Mouse (Mus musculus): Measurements from ENCODE around the gene Cdc42bpa. TPM values are rescaled to one million over a fixed set of nuclear protein-coding genes. Genes with fewer than 3 reads are reported as not detected.

The Cdc42bpa gene
- polyA plus RNA-seq, 1 experiment from 2014 or later: 20.3 TPM

DNA sequence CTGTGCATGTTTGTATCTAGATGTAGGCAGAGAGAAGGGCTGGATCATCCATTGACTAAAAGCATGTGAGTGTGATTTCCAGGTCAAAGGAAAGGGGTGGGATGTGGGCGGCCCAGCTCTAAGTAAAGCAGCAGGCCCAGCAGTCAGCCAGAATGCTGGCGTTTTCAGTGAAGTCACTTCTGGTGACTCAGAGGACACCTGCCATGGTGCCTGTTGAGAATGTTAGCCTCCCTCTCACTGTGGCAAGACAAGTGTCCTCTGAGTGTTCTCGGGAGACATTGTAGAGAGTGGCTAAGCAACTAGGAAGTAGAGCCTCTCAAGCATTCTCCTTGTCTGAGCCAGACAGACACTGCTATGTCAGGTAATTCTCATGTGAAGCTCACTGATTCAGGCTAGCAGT is 144.3 kb downstream of the Cdc42bpa start:
- no peak overlapping the region for H3K4me3 ChIP-seq
- no peaks in the 10 kb centered on the region; the same call in 1 of the 2 replicates for H3K36me3 ChIP-seq
- 67% methylated on average over 3 of the region's 3 CpGs for WGBS
- no peak overlapping the region for H3K27ac ChIP-seq (replicated peaks)
- no peaks in the 10 kb centered on the region for H3K27me3 ChIP-seq
- no peak for ATAC-seq (ENCODE audit: low read depth)
- no peaks in the 10 kb centered on the region for H3K9me3 ChIP-seq
- no peak overlapping the region for H3K4me2 ChIP-seq
- H3K9ac ChIP-seq: no peak overlapping the region
- peaks cover 6% of the 10 kb centered on the region; the same call in 1 of the 2 replicates for H3K4me1 ChIP-seq (replicated peaks)

DNA sequence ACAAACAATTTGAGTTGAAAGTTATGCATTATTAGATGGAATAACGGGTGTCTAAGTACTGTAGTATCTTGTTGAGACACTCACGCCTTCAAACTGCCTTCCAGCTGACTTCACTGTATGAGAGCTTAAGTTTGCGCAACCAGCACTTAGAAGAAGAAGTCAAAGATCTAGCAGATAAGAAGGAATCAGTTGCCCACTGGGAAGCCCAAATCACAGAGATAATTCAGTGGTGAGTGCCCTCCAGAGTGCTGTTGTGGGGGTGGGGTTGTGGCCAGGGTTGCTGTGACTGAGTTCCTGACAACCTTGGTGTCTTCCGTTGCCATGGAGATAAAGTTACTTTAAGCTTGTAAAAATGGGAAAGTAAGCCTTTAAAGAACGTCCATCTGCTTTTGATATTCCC is 148.8 kb downstream of the Cdc42bpa start:
- no peaks in the 10 kb centered on the region; the same call in 1 of the 2 replicates for H3K4me1 ChIP-seq (replicated peaks)

DNA sequence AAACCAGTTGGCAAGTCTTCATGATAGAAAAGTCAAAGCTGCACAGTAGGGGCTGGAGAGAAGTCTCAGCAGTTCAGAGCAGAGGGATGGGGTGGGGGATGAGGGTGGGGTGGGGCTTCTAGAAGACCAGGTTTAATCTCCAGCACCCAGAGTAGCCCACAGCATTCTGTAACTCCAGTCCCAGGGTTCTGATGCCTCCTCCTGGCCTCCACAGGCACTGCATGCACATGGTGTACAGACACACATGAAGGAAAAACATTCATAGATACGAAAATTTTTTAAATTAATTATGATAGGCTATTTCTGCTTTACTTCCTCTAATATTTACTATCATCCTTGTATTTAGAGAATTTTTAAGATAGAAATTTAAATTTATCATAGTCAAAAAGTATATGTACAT is 156.3 kb downstream of the Cdc42bpa start:
- Histone ChIP-seq H3K27ac (replicated peaks) (no peak overlapping the region), H3K27me3 (no peaks in the 10 kb centered on the region), H3K4me3 (no peak overlapping the region), H3K9me3 (no peaks in the 10 kb centered on the region), H3K4me2 (no peak overlapping the region), H3K36me3 (peaks cover 16% of the 10 kb centered on the region), H3K9ac (no peak overlapping the region), H3K4me1 (replicated peaks) (peaks cover 3% of the 10 kb centered on the region; the same call in 1 of the 2 replicates)
- 83% methylated on average over 1 of the region's 1 CpGs for WGBS
- ATAC-seq (ENCODE audit: low read depth): no peak

More for the DNA sequence above, 148.8 kb downstream of the Cdc42bpa start:
- no peak overlapping the region for H3K4me3 ChIP-seq
- no peak overlapping the region for H3K27ac ChIP-seq (replicated peaks)
- H3K36me3 ChIP-seq: peaks cover 13% of the 10 kb centered on the region
- no peaks in the 10 kb centered on the region for H3K27me3 ChIP-seq
- no peak for ATAC-seq (ENCODE audit: low read depth)
- no peaks in the 10 kb centered on the region for H3K9me3 ChIP-seq
- 65% methylated on average over 5 of the region's 5 CpGs for whole genome bisulfite sequencing
- H3K9ac ChIP-seq: no peak overlapping the region
- H3K4me2 ChIP-seq: no peak overlapping the region

DNA sequence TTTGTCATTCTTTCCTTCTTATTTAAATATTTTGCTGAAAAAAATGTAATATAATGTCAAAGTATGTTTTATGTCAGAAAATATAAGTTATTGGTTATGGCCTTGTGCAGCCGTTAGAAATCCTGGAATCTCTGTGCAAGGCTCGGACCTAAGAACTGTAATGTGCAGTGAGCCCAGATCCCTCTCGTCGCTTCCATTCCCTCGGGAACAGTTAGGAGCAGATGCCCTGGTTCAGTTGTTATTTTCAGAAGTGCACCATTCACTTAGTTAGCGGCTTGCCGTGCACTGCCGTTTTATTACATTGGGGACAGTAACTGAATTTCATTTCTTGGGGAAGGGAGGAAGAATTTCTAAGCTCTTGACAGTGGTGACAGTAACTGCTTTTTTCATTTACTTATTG is 158.0 kb downstream of the Cdc42bpa start:
- no peak for ATAC-seq (ENCODE audit: low read depth)
- Histone ChIP-seq H3K4me2 (no peak overlapping the region), H3K9ac (no peak overlapping the region), H3K9me3 (no peaks in the 10 kb centered on the region), H3K4me3 (no peak overlapping the region), H3K4me1 (replicated peaks) (peaks cover 3% of the 10 kb centered on the region; the same call in 1 of the 2 replicates), H3K36me3 (peaks cover 10% of the 10 kb centered on the region), H3K27me3 (no peaks in the 10 kb centered on the region), H3K27ac (replicated peaks) (no peak overlapping the region)
- WGBS: 28% methylated on average over 8 of the region's 8 CpGs

DNA sequence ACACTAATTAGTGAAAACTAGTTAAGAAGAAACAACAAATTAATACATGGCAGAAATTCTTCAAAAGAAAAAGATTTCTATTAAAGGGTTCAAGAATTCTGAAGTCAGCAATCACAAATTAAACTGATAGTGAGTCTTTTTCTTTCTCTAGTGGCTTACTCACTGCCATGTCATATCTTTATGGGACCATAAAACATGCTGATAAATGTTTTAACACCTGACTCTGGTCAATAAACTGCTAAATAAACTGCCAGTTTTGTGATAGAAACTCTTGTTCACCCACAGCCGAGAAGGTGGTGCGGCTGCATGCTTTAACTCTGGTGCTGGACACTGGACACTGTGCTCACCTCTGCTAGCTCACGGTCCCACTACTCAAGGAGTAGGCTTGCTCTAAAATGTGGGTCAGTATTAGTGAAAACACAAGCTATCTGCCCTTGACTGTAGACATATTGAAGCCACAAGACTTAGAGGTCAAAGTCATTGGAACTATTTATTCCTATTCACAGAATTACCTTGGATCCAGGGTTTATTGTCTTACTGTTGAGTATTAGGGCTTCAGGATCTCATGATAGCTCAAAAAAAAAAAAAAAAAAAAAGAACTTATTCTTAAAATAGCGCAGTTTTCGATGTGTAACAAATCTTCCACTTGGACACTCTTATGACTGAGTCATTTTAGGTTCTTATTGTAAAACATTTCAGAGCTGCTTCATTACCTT is 168.0 kb downstream of the Cdc42bpa start:
- no peak overlapping the region for H3K9ac ChIP-seq
- H3K27ac ChIP-seq (replicated peaks): no peak overlapping the region
- WGBS: 92% methylated on average over 5 of the region's 5 CpGs
- H3K4me1 ChIP-seq (replicated peaks): no peaks in the 10 kb centered on the region
- H3K36me3 ChIP-seq: peaks cover 5% of the 10 kb centered on the region; the same call in 1 of the 2 replicates
- ATAC-seq (ENCODE audit: low read depth): no peak
- H3K4me2 ChIP-seq: no peak overlapping the region
- no peak overlapping the region for H3K4me3 ChIP-seq
- H3K27me3 ChIP-seq: no peaks in the 10 kb centered on the region
- no peaks in the 10 kb centered on the region for H3K9me3 ChIP-seq

DNA sequence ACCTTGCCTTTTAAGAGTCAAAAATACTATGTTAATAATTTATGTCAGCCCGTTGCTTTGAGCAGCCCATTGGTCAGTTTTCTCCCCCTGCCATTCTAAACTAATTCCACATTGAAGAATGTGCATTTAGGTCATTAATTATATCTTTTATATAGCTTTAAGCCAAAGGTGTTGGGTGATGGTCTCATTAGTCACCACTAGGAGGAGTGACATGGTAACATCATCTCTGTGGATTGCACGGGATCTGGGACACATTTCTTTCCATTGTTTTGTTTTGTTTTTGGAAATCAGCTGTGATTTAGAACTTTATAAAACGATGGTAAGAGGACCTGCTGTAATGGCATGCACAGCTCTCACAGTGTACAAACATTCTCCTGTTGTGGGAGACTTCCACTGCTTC is 171.1 kb downstream of the Cdc42bpa start:
- Histone ChIP-seq H3K4me2 (no peak overlapping the region), H3K9me3 (no peaks in the 10 kb centered on the region), H3K9ac (no peak overlapping the region), H3K36me3 (peaks cover 7% of the 10 kb centered on the region), H3K4me3 (no peak overlapping the region), H3K27ac (replicated peaks) (no peak overlapping the region), H3K27me3 (no peaks in the 10 kb centered on the region), H3K4me1 (replicated peaks) (no peaks in the 10 kb centered on the region)
- 67% methylated on average over 3 of the region's 3 CpGs for WGBS
- no peak for ATAC-seq (ENCODE audit: low read depth)

DNA sequence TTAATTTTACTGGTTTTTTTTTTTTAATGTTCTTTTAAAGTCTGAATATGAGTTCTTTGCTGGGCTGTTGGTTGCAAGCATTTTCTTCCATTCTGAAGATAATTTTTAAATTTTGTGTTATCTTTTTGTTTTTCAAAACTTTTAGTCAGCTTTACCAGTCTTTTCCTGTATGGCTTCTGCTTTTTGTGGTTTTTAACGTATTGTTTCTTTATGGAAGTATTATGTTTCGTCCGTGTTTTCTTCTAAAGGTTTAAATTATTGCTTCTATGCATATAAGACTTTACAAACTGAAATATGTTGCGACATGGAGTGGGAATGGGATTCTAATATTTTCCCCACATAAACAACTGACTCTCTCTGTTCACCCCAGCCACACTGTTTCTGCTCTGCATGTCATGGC is 171.9 kb downstream of the Cdc42bpa start:
- 95% methylated on average over 4 of the region's 4 CpGs for WGBS
- no peaks in the 10 kb centered on the region for H3K27me3 ChIP-seq
- no peak overlapping the region for H3K9ac ChIP-seq
- H3K36me3 ChIP-seq: peaks cover 14% of the 10 kb centered on the region
- no peaks in the 10 kb centered on the region for H3K9me3 ChIP-seq
- no peak overlapping the region for H3K4me2 ChIP-seq
- no peak for ATAC-seq (ENCODE audit: low read depth)
- H3K27ac ChIP-seq (replicated peaks): no peak overlapping the region
- H3K4me1 ChIP-seq (replicated peaks): no peaks in the 10 kb centered on the region
- H3K4me3 ChIP-seq: no peak overlapping the region

DNA sequence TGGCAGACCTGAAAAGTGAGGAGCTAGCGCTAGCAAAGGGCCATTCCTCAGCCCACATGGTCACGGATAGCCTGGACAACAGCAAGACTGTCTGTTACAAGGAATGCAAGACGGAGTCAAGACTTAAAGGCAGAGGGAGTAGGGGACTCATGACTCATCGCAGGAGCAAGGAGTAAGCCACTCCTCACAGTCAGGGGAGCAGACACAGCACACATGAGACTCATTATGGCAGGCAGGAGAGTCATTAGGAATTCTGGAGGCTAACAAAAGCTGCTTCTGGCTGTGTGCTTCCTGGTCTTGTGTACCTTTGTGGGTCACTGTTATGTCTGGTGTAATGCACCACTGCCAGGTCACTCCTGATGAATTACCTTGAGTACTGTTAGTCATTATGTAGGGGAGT is 178.9 kb downstream of the Cdc42bpa start:
- H3K9me3 ChIP-seq: no peaks in the 10 kb centered on the region
- no peaks in the 10 kb centered on the region for H3K27me3 ChIP-seq
- no peak for ATAC-seq (ENCODE audit: low read depth)
- H3K36me3 ChIP-seq: peaks cover 49% of the 10 kb centered on the region
- H3K4me2 ChIP-seq: no peak overlapping the region
- no peak overlapping the region for H3K9ac ChIP-seq
- no peak overlapping the region for H3K4me3 ChIP-seq
- no peak overlapping the region for H3K27ac ChIP-seq (replicated peaks)
- WGBS: 80% methylated on average over 4 of the region's 4 CpGs
- H3K4me1 ChIP-seq (replicated peaks): no peaks in the 10 kb centered on the region

DNA sequence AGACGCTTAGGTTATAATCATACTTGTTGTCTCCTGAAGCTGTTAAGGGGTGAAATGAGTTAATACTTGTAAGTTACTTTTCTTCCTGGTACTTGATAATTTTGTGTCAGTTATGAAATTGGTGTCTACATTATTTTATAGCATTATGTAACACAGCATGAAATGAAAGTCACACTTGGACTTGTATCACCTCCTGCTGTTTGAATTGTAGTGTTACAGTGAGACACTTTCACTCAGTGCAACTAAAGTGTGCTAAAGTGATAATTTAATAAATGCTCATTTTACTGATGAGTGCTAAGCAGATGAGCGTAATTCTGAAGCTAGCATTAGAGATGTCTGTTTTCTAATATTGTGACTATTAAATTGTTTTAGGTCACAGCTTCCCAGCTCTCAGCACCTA is 180.7 kb downstream of the Cdc42bpa start:
- H3K9me3 ChIP-seq: no peaks in the 10 kb centered on the region
- no peak overlapping the region for H3K4me3 ChIP-seq
- no peak overlapping the region for H3K27ac ChIP-seq (replicated peaks)
- H3K36me3 ChIP-seq: peaks cover 55% of the 10 kb centered on the region
- H3K27me3 ChIP-seq: no peaks in the 10 kb centered on the region
- no peaks in the 10 kb centered on the region for H3K4me1 ChIP-seq (replicated peaks)
- H3K4me2 ChIP-seq: no peak overlapping the region
- 98% methylated on average over 2 of the region's 2 CpGs for WGBS
- ATAC-seq (ENCODE audit: low read depth): no peak
- no peak overlapping the region for H3K9ac ChIP-seq

DNA sequence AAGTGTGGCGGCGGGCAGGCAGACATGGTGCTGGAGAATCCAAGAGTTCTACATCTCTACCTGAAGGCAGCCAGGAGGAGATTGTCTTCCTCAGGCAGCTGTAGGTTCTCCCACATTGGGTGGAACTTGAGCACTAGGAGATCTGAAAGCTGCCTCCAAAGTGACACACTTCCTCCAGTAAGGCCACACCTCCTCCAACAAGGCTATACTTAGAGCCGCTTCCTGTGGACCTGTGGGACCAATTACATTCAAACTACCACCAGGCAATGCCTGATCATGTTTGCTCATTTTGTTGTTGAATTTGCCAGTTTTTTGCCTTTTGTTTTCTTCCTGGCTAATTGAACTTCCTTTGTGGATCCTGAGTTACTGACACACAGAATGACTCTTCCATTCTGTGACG is 187.8 kb downstream of the Cdc42bpa start:
- no peaks in the 10 kb centered on the region for H3K9me3 ChIP-seq
- WGBS: 81% methylated on average over 4 of the region's 4 CpGs
- H3K4me1 ChIP-seq (replicated peaks): no peaks in the 10 kb centered on the region
- ATAC-seq (ENCODE audit: low read depth): no peak
- no peak overlapping the region for H3K27ac ChIP-seq (replicated peaks)
- peaks cover 56% of the 10 kb centered on the region for H3K36me3 ChIP-seq
- no peak overlapping the region for H3K9ac ChIP-seq
- no peak overlapping the region for H3K4me2 ChIP-seq
- no peaks in the 10 kb centered on the region for H3K27me3 ChIP-seq
- no peak overlapping the region for H3K4me3 ChIP-seq

DNA sequence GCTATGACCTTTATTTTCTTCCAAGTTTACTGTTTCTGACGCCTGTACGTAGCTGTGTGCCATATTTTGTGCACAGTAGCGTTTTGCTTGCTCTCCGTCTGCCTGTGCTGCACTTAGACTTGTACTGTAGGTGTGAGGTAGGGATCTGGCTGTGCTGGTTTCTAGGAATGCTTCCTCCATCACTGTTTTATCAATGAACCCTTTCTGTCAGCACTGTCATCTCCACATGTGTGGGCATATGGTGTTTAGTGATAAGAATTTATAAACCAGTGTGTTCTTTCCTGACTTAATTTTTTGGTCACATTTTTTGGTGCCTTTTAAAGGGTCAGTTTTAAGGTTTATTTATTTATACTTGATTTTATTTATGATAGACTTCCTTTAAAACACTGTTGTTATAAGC is 188.3 kb downstream of the Cdc42bpa start:
- Histone ChIP-seq H3K4me1 (replicated peaks) (no peaks in the 10 kb centered on the region), H3K9ac (no peak overlapping the region), H3K27ac (replicated peaks) (no peak overlapping the region), H3K4me3 (no peak overlapping the region), H3K36me3 (peaks cover 58% of the 10 kb centered on the region), H3K27me3 (no peaks in the 10 kb centered on the region), H3K4me2 (no peak overlapping the region), H3K9me3 (no peaks in the 10 kb centered on the region)
- ATAC-seq (ENCODE audit: low read depth): no peak
- 95% methylated on average over 4 of the region's 4 CpGs for WGBS

DNA sequence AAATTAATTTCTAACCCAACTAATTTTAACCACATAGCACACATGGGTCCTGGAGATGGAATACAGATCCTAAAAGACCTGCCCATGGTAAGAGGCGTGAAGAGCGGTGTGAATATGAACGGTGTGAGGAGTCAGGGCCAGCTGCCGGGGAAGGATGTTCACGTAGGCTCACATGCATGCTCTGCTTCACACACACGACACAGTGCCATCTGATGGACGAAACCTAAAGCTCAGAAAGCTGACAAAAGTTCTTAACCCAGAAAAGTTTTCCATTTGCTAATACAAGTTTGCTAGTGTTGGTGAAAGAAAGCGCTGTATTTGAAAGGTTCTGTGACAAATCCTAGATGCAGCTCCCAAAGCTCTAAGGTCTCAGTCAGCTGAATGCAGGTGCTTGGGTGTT is 190.9 kb downstream of the Cdc42bpa start:
- Histone ChIP-seq H3K4me1 (replicated peaks) (no peaks in the 10 kb centered on the region), H3K9ac (no peak overlapping the region), H3K4me3 (no peak overlapping the region), H3K9me3 (no peaks in the 10 kb centered on the region), H3K27ac (replicated peaks) (no peak overlapping the region), H3K27me3 (no peaks in the 10 kb centered on the region), H3K4me2 (no peak overlapping the region), H3K36me3 (peaks cover 56% of the 10 kb centered on the region)
- WGBS: 83% methylated on average over 8 of the region's 8 CpGs
- no peak for ATAC-seq (ENCODE audit: low read depth)

DNA sequence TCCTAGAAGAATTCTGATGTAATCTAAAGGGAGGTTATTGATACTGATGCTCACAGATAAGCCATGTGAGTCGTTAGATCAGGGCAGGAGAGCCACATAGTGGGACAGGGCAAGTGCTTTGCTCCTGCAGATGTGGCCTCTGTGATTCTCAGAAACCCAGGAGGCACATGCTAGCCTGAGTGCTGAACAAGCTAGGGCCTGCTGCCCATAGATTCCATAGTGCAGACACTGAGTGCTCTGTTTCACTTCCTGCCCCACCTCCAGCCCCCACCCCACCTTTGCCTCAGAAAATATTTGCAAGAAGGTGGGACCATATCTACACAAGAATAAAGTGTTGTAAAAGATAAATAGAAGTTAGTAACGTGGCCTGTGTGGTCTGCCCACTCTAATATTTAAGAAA is 198.4 kb downstream of the Cdc42bpa start:
- WGBS: 85% methylated on average over 2 of the region's 2 CpGs
- H3K36me3 ChIP-seq: peaks cover 43% of the 10 kb centered on the region
- no peaks in the 10 kb centered on the region for H3K9me3 ChIP-seq
- no peaks in the 10 kb centered on the region for H3K27me3 ChIP-seq
- H3K4me2 ChIP-seq: no peak overlapping the region
- H3K4me3 ChIP-seq: no peak overlapping the region
- no peak overlapping the region for H3K27ac ChIP-seq (replicated peaks)
- no peak overlapping the region for H3K9ac ChIP-seq
- no peak for ATAC-seq (ENCODE audit: low read depth)
- H3K4me1 ChIP-seq (replicated peaks): no peaks in the 10 kb centered on the region

All from neural tube, embryonic 13.5 days (tissue).